Mouse (Mus musculus) liver, adult 2 months (tissue): ENCODE results near the gene Pla2g15. TPM values are rescaled to one million over a fixed set of nuclear protein-coding genes. Genes with fewer than 3 reads are reported as not detected.
"Not testable (repeated sequence)": the region's sequence is repeated elsewhere in the genome, so short reads cannot be mapped to it uniquely, and the experiment has no call there.

Experiments used
- DNase-seq: peaks from one replicate; pipeline ENCODE4 v3.0.0-alpha.2; 2011; ENCODE audit warnings: low read depth, low spot score; ENCODE audit errors: extremely low read depth
- H3K27ac ChIP-seq: fragments of 200-500 bp; replicated peaks from 2 replicates; pipeline ENCODE4 v1.5.1; 2012; ENCODE audit warnings: low read depth, mild to moderate bottlenecking, control low read depth, inconsistent platforms, low read length; ENCODE audit not compliant: insufficient read depth
- H3K27me3 ChIP-seq: fragments of 200-500 bp; 2 replicates; pipeline ENCODE4 v1.6.1; 2012; ENCODE audit warnings: mild to moderate bottlenecking, moderate library complexity, low read length, inconsistent platforms; ENCODE audit not compliant: control insufficient read depth, insufficient read depth
- H3K36me3 ChIP-seq: fragments of 200-500 bp; 2 replicates; pipeline ENCODE4 v1.6.1; 2012; ENCODE audit warnings: low read length, inconsistent platforms; ENCODE audit not compliant: control insufficient read depth, insufficient read depth
- H3K4me1 ChIP-seq: fragments of 200-500 bp; 2 replicates; pipeline ENCODE4 v1.6.1; 2011; ENCODE audit warnings: low read length; ENCODE audit not compliant: control insufficient read depth, insufficient read depth
- H3K4me3 ChIP-seq: fragments of 200-500 bp; 2 replicates; pipeline ENCODE4 v1.5.1; 2011; ENCODE audit warnings: low read depth, mild to moderate bottlenecking, control low read depth, low read length, moderate library complexity; ENCODE audit not compliant: insufficient read depth
- H3K79me2 ChIP-seq: fragments of 200-500 bp; 2 replicates; pipeline ENCODE4 v1.6.1; 2012; ENCODE audit warnings: inconsistent platforms, mild to moderate bottlenecking, low read length, moderate library complexity; ENCODE audit not compliant: control insufficient read depth, insufficient read depth
- H3K9ac ChIP-seq: fragments of 200-500 bp; 2 replicates; pipeline ENCODE4 v1.6.1; 2012; ENCODE audit warnings: low read depth, mild to moderate bottlenecking, control low read depth, inconsistent platforms, low read length
- CTCF ChIP-seq: fragments of 200-500 bp; IDR thresholded peaks from 2 replicates; pipeline ENCODE4 v1.5.1; 2011; ENCODE audit warnings: low read depth, low read length, control low read depth
- POLR2A ChIP-seq: fragments of 200-500 bp; IDR thresholded peaks from 2 replicates; pipeline ENCODE4 v1.6.1; 2011; ENCODE audit warnings: low read length, control low read depth; ENCODE audit not compliant: insufficient read depth; ENCODE audit errors: extremely low read depth
- WGBS: fragments of 180-500 bp; shearing (Covaris S2); methylation state at CpG from one replicate; pipeline ENCODE4 v1.1.7; 2018; 5-methylcytosine and 5-hydroxymethylcytosine counted together
- polyA plus RNA-seq: library from polyadenylated mRNA; depleted of rRNA; stranded (reverse); fragments of >200 nt; gene quantifications from 2 replicates; pipeline ENCODE4 v1.2.3, GENCODE M21; 2012
- total RNA-seq: library from RNA; depleted of rRNA; stranded (reverse); fragments of >200 nt; gene quantifications from 2 replicates; pipeline ENCODE4 v1.2.3, GENCODE M21; 2014

Pla2g15 gene
- total and polyA plus RNA-seq, 2 experiments = 8.7 to 12.5 TPM

DNA sequence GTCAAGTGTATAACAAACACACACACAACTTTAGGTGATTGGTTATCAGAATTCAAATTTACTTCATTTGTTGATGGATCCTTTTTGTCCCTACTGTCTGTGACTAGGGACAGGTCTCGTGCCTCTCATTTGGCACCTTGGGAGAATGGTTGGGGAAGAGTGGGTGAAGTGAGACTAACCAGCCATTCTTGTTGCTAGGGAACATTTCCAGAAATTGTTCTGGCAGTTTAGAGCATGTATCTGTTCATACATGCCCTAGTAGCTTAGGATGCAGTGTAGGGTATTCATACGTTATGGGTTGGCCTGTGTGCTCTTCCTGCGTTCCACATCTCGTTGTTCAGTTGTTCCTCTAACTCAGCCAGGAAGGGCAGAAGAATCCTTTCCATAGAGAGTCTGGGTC is 39.0 kb downstream of the Pla2g15 start:
- TF ChIP-seq CTCF (no peak), POLR2A (no peak)
- no peak for DNase-seq
- Histone ChIP-seq H3K27ac (no peak overlapping the region), H3K4me3 (no peak overlapping the region), H3K9ac (no peak overlapping the region), H3K4me1 (peaks cover 9% of the 10 kb centered on the region), H3K27me3 (no peaks in the 10 kb centered on the region), H3K36me3 (no peaks in the 10 kb centered on the region), H3K79me2 (no peaks in the 10 kb centered on the region)
- 94% methylated on average over 4 of the region's 4 CpGs for WGBS

DNA sequence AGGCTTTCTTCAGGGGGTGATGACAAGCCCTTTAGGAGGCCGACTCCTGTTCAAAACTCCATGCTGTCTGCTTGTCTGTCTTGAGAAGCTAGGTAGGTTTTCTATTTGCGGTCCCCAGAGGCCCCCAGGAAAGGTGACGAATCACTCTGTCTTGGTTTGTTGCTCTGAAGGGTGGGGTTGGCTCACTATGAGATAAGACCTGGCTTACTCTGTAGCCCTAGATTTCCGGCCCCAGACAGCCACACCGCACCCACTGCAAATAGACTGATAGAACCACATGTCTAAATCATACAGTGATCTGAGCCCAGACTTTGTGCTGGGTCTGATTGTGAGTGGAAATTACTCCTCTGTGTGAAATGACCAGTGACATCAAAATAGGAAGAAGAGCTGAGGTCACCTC is 41.4 kb downstream of the Pla2g15 start:
- Histone ChIP-seq H3K9ac (no peak overlapping the region), H3K4me3 (no peak overlapping the region), H3K4me1 (no peaks in the 10 kb centered on the region), H3K27ac (no peak overlapping the region), H3K27me3 (no peaks in the 10 kb centered on the region), H3K79me2 (no peaks in the 10 kb centered on the region), H3K36me3 (no peaks in the 10 kb centered on the region)
- WGBS = 89% methylated on average over 5 of the region's 5 CpGs
- TF ChIP-seq CTCF = no peak
- TF ChIP-seq POLR2A = no peak
- no peak for DNase-seq

DNA sequence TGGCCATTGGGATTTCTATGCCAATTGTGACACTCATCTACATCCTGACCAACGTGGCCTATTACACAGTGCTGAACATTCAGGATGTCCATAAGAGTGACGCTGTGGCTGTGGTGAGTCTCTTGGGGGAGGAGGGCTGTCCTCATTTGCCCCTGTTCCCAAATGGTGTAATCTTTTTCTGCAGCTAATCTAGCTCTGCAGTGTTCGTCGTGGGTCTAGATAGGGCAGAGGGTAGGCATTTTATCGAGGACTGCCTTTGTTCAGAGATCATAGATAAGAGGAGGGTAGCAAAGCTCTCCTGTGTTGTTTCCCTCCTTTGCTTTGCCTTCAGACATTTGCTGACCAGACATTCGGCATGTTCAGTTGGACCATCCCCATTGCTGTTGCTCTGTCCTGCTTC is 43.0 kb downstream of the Pla2g15 start:
- no peak overlapping the region for H3K27ac ChIP-seq
- WGBS = 73% methylated on average over 6 of the region's 6 CpGs
- no peak for DNase-seq
- no peak overlapping the region for H3K4me3 ChIP-seq
- no peak for TF ChIP-seq CTCF
- no peak for TF ChIP-seq POLR2A
- no peaks in the 10 kb centered on the region for H3K4me1 ChIP-seq
- H3K9ac ChIP-seq = no peak overlapping the region
- H3K36me3 ChIP-seq = no peaks in the 10 kb centered on the region
- no peaks in the 10 kb centered on the region for H3K79me2 ChIP-seq
- H3K27me3 ChIP-seq = no peaks in the 10 kb centered on the region

DNA sequence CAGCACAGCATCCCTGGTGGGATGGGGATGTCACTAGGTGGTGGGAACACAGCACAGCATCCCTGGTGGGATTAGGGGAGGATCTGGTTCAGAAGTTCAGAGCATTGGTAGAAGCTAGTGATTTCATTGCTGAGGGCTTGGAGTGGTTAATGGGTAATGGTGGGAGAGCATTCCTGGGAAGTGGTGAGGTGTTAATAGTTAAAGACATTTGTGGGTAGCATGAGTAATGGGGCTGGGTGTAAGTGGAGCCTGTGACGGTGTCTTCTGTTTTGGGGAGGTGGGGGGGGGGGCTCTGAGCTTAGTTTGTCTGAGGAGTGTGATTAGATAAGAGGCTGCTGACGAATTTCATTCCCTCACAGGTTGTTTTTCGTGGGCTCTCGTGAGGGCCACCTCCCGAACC is 43.9 kb downstream of the Pla2g15 start:
- H3K36me3 ChIP-seq = no peaks in the 10 kb centered on the region
- no peaks in the 10 kb centered on the region for H3K4me1 ChIP-seq
- no peak overlapping the region for H3K9ac ChIP-seq
- TF ChIP-seq CTCF (no peak), POLR2A (no peak)
- H3K27me3 ChIP-seq = no peaks in the 10 kb centered on the region
- WGBS = 86% methylated on average over 5 of the region's 5 CpGs
- no peak overlapping the region for H3K4me3 ChIP-seq
- no peak for DNase-seq
- H3K79me2 ChIP-seq = no peaks in the 10 kb centered on the region
- no peak overlapping the region for H3K27ac ChIP-seq

DNA sequence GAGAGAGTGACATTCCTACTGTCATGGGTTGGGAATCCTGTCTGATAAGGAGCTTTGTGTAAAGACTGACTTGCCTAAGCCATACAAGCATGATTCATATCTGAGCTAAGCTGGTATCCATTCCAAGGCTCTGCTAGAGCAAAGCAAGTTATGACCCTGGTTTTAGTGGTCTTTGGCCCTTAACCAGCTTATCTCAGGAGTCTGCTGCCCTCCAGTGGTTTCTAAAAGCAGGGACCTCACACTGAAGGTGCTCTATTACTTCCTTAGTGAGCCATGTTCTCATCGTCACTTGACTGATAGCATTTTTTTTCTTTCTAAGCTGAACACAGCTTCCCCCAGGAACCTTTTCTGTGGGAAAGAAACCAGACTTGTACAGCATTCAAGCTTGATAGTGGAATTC is 48.5 kb downstream of the Pla2g15 start:
- Histone ChIP-seq H3K27ac (no peak overlapping the region), H3K27me3 (no peaks in the 10 kb centered on the region), H3K79me2 (no peaks in the 10 kb centered on the region), H3K4me1 (no peaks in the 10 kb centered on the region), H3K36me3 (peaks cover 34% of the 10 kb centered on the region), H3K4me3 (no peak overlapping the region), H3K9ac (no peak overlapping the region)
- 23% methylated on average over 1 of the region's 1 CpGs for WGBS
- TF ChIP-seq CTCF (peak; percentile 34; the same call in 1 of the 2 replicates), POLR2A (no peak)
- DNase-seq = peak; percentile 32

DNA sequence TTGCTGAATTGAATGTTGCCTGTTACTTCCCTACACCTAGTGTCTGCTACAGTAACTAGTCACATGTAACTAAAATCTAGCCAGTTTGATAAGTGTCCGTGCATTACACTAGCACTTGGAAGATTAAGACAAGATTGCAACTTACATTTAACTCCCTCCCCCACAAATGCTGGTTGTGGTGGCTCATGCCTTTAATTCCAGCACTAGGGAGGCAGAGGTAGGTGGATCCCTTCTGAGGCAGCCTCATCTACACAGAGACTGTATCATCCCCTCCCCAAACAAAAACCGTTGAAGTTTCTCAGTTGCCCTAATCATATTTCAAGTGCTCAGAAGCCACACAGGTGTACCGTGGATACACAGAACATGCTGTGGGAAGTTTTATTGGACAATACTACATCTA is 49.4 kb downstream of the Pla2g15 start:
- H3K27ac ChIP-seq, DNase-seq, H3K4me1 ChIP-seq, H3K27me3 ChIP-seq, H3K4me3 ChIP-seq, H3K79me2 ChIP-seq, H3K9ac ChIP-seq: not testable (repeated sequence)
- 86% methylated on average over 3 of the region's 3 CpGs for WGBS
- peaks cover 41% of the 10 kb centered on the region for H3K36me3 ChIP-seq
